Mouse (Mus musculus) heart, embryonic 11.5 days (tissue): ENCODE measurements around the gene Shroom3. TPM values are rescaled to one million over a fixed set of nuclear protein-coding genes. Genes with fewer than 3 reads are reported as not detected.

Experiments
- ATAC-seq: fragments of 200-750 bp; cut with Nextera tagmentation; replicated peaks from 2 replicates; pipeline ENCODE4 v1.8.0; 2017; ENCODE audit warnings: moderate library complexity; ENCODE audit not compliant: insufficient number of reproducible peaks, low FRiP score, low TSS enrichment
- H3K27ac ChIP-seq: fragments of 300-500 bp; sonication (generic); 2 replicates; pipeline ENCODE4 v1.5.1; 2014; ENCODE audit warnings: mild to moderate bottlenecking, low read depth, low read length
- H3K27me3 ChIP-seq: fragments of 300-500 bp; sonication (generic); 2 replicates; pipeline ENCODE4 v1.6.1; 2014; ENCODE audit warnings: mild to moderate bottlenecking, low read length, mixed read lengths; ENCODE audit not compliant: control insufficient read depth, insufficient read depth
- H3K36me3 ChIP-seq: fragments of 300-500 bp; sonication (generic); 2 replicates; pipeline ENCODE4 v1.6.1; 2014; ENCODE audit warnings: mild to moderate bottlenecking, low read length, moderate library complexity, mixed read lengths; ENCODE audit not compliant: control insufficient read depth, insufficient read depth
- H3K4me1 ChIP-seq: fragments of 300-500 bp; sonication (generic); 2 replicates; pipeline ENCODE4 v1.6.1; 2014; ENCODE audit warnings: low read length; ENCODE audit not compliant: control insufficient read depth, insufficient read depth
- H3K4me2 ChIP-seq: fragments of 300-500 bp; sonication (generic); 2 replicates; pipeline ENCODE4 v1.6.1; 2014; ENCODE audit warnings: mild to moderate bottlenecking, moderate library complexity
- H3K4me3 ChIP-seq: fragments of 300-500 bp; sonication (generic); 2 replicates; pipeline ENCODE4 v1.5.1; 2014; ENCODE audit warnings: low read depth, low read length
- H3K9ac ChIP-seq: fragments of 300-500 bp; sonication (generic); 2 replicates; pipeline ENCODE4 v1.6.1; 2014; ENCODE audit warnings: mild to moderate bottlenecking, low read depth, low read length, moderate library complexity
- H3K9me3 ChIP-seq: fragments of 300-500 bp; sonication (generic); replicated peaks from 2 replicates; pipeline ENCODE4 v1.6.1; 2016; ENCODE audit warnings: low read length; ENCODE audit not compliant: control insufficient read depth
- WGBS: fragments of 180-500 bp; shearing (Covaris S2); extraction: QIAGEN DNeasy Blood & Tissue Kit; methylation state at CpG from one replicate; pipeline ENCODE4 v1.1.7; 2014; ENCODE audit not compliant: insufficient replicate concordance; 5-methylcytosine and 5-hydroxymethylcytosine counted together
- polyA plus RNA-seq: library from polyadenylated mRNA; unstranded; fragments of >200 nt; fragmentation: Nextera tagmentation; extraction: Ambion mirVana; gene quantifications from 2 replicates; pipeline ENCODE4 v1.2.1, GENCODE M21; 2014

Gene Shroom3
- polyA plus RNA-seq, 1 experiment from 2014 or later, result 14.9 TPM

DNA sequence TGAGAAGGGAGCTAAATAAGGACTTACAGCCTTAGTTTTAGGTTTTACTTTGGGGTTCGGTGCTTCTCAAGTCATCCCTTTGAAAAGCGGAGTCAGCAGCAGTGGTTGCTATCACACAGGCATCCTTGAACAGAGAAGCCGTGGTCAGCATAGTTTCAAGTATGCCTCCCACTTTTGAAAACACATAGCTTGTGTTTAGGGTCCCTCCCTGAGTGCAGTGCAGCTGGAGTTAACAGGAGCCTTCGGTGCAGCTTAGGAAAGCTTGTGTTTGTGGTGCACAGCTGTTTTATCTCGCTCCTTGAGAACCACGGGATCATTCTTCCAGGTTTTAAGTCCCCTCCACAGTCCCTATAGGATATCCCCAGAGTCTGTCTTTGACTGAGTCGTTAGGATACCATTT is 151.3 kb downstream of the Shroom3 start:
- H3K4me2 ChIP-seq, result no peak overlapping the region
- H3K36me3 ChIP-seq, result no peaks in the 10 kb centered on the region
- no peak overlapping the region for H3K27ac ChIP-seq
- no peak overlapping the region for H3K4me3 ChIP-seq
- ATAC-seq, result no peak
- H3K4me1 ChIP-seq, result peaks cover 6% of the 10 kb centered on the region
- H3K9me3 ChIP-seq, result no peaks in the 10 kb centered on the region
- WGBS, result 48% methylated on average over 7 of the region's 7 CpGs
- no peaks in the 10 kb centered on the region for H3K27me3 ChIP-seq
- H3K9ac ChIP-seq, result no peak overlapping the region

DNA sequence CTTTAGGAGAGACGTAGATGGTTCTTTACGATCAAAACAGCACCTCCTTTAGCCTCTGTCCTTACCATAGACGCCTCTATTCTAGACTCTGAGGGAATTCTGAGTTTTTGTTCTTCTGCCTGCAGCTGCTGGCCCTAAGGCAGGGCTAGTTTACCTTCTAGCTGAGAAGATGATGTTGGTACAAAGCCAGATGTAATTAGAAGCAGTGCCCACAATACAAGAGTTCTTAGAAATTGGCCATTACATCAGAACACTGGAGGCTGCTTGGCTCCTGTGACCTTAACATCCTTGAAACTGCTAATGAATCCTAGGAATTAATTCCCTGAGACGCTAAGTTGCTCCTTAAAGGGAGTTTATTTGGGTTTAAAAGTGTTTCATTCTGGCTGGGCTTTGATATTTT is 154.1 kb downstream of the Shroom3 start:
- no peaks in the 10 kb centered on the region for H3K36me3 ChIP-seq
- H3K4me2 ChIP-seq, result no peak overlapping the region
- ATAC-seq, result no peak
- H3K9ac ChIP-seq, result no peak overlapping the region
- no peak overlapping the region for H3K27ac ChIP-seq
- H3K4me3 ChIP-seq, result no peak overlapping the region
- H3K9me3 ChIP-seq, result no peaks in the 10 kb centered on the region
- 86% methylated on average over 4 of the region's 4 CpGs for WGBS
- peaks cover 6% of the 10 kb centered on the region for H3K4me1 ChIP-seq
- H3K27me3 ChIP-seq, result no peaks in the 10 kb centered on the region

DNA sequence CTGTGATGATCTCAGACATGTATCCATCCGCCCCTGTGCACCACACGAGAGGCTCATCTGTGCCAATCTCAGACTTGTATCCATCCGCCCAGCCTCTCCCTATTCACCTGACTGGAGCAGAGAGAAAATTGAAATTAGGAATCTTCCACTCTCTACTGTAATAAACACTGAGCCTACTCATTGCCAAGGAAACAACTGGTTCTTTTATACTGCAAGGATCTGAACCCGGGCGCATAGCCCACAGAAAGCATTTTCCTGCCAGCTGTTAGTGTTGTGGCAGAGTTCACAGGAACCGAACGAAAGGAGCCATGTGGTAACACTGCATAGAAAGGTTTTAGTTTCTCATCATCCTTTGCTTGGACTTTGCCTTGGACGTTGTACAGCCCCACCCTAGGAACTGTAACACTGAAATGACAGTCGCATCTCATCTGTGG is 155.1 kb downstream of the Shroom3 start:
- H3K27ac ChIP-seq, result no peak overlapping the region
- WGBS, result 85% methylated on average over 9 of the region's 9 CpGs
- ATAC-seq, result no peak
- H3K36me3 ChIP-seq, result no peaks in the 10 kb centered on the region
- H3K9ac ChIP-seq, result no peak overlapping the region
- H3K4me2 ChIP-seq, result no peak overlapping the region
- H3K27me3 ChIP-seq, result no peaks in the 10 kb centered on the region
- no peaks in the 10 kb centered on the region for H3K9me3 ChIP-seq
- peaks cover 6% of the 10 kb centered on the region for H3K4me1 ChIP-seq
- no peak overlapping the region for H3K4me3 ChIP-seq

DNA sequence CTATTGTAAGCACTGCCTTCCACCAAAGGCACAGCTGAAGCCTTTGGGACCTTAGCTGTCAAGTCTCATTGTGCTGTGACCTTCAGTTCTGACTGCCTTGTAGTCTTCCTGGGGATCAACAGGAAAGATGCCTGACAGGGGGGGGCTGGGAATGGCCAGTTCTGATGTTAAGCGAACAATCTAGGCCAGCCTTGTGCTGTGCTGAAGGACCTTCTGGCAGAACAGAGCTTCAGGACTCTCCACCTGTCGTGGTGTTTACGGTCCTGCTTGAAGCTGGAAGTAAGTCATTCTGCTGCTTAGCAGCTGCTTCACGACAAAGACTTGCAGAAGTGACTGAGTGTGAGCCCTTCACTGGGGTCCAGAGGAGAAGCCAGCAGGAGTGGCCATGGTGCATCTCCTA is 156.1 kb downstream of the Shroom3 start:
- no peak overlapping the region for H3K4me2 ChIP-seq
- H3K27ac ChIP-seq, result no peak overlapping the region
- ATAC-seq, result no peak

DNA sequence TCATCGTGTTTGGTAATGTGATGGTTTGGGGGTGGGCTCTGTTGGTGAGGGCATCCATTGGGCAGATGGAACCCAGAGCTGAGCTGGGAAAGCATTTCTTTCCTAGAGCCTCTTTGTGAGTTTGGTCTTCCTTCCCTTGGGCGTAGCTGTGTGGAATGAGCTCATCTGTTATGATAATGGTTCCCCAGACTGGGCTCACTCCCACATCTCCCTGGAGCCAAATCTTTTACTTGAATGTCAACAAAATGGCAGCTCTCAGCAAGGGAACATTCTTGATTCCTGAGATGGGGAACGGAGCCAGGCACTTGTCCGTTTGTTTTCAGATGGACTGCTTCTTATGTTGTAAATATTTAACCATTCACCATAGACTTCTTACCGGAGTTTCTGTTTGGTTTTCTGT is 158.2 kb downstream of the Shroom3 start:
- H3K4me1 ChIP-seq, result peaks cover 10% of the 10 kb centered on the region
- no peaks in the 10 kb centered on the region for H3K9me3 ChIP-seq
- no peak overlapping the region for H3K4me2 ChIP-seq
- H3K27me3 ChIP-seq, result no peaks in the 10 kb centered on the region
- 56% methylated on average over 5 of the region's 5 CpGs for WGBS
- ATAC-seq, result no peak
- no peak overlapping the region for H3K9ac ChIP-seq
- H3K4me3 ChIP-seq, result no peak overlapping the region
- H3K27ac ChIP-seq, result no peak overlapping the region
- H3K36me3 ChIP-seq, result no peaks in the 10 kb centered on the region

More for the DNA sequence above, 156.1 kb downstream of the Shroom3 start:
- Histone ChIP-seq H3K4me3 (no peak overlapping the region), H3K36me3 (no peaks in the 10 kb centered on the region), H3K9ac (no peak overlapping the region), H3K4me1 (peaks cover 10% of the 10 kb centered on the region), H3K27me3 (no peaks in the 10 kb centered on the region), H3K9me3 (no peaks in the 10 kb centered on the region)
- WGBS, result 75% methylated on average over 4 of the region's 4 CpGs

DNA sequence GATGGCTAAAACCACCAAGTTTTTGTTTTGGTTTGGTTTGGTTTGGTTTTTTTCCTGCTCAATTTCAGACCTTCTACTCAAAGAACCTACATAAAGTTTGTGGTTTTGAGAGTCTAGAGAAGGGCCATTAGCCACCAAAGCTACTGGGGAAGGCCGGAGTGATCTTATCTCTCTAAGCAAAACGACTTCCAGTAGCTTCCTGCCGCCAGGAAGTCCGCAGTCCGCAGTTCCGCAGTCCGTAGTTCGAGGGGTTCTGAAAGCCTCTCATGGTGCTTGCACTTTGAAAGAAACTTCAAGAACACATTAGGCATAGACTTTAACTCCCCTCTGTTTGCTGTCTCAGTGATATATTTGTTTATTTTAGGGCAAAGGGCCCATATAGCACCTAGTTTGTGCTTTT is 159.2 kb downstream of the Shroom3 start:
- Histone ChIP-seq H3K9ac (no peak overlapping the region), H3K36me3 (no peaks in the 10 kb centered on the region), H3K4me2 (no peak overlapping the region), H3K9me3 (no peaks in the 10 kb centered on the region), H3K4me3 (no peak overlapping the region), H3K4me1 (peaks cover 10% of the 10 kb centered on the region), H3K27ac (no peak overlapping the region), H3K27me3 (no peaks in the 10 kb centered on the region)
- WGBS, result 15% methylated on average over 8 of the region's 8 CpGs
- ATAC-seq, result no peak

DNA sequence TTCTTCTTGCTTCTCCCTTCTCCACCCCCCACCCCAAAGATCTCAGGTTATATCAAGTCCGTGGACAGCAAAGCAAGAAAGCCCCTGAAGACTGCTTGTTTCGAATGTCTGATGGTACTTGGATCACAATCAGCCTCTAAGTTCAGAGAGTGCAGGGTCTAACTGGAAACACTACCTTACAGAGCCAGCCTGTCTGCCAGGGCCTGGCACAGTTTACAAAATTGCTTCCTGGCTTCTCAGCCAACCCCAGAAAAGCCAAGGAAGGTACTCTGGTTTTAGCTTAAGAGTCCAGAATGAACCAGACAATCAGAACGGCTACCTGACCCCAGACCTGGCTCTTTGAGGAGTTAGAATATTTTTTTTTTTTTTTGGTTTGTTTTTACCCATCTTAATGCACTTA is 159.6 kb downstream of the Shroom3 start:
- Histone ChIP-seq H3K9me3 (no peaks in the 10 kb centered on the region), H3K9ac (no peak overlapping the region), H3K4me2 (no peak overlapping the region), H3K27ac (no peak overlapping the region), H3K4me3 (no peak overlapping the region), H3K27me3 (no peaks in the 10 kb centered on the region), H3K4me1 (peaks cover 10% of the 10 kb centered on the region), H3K36me3 (no peaks in the 10 kb centered on the region)
- ATAC-seq, result no peak
- 58% methylated on average over 3 of the region's 3 CpGs for WGBS

DNA sequence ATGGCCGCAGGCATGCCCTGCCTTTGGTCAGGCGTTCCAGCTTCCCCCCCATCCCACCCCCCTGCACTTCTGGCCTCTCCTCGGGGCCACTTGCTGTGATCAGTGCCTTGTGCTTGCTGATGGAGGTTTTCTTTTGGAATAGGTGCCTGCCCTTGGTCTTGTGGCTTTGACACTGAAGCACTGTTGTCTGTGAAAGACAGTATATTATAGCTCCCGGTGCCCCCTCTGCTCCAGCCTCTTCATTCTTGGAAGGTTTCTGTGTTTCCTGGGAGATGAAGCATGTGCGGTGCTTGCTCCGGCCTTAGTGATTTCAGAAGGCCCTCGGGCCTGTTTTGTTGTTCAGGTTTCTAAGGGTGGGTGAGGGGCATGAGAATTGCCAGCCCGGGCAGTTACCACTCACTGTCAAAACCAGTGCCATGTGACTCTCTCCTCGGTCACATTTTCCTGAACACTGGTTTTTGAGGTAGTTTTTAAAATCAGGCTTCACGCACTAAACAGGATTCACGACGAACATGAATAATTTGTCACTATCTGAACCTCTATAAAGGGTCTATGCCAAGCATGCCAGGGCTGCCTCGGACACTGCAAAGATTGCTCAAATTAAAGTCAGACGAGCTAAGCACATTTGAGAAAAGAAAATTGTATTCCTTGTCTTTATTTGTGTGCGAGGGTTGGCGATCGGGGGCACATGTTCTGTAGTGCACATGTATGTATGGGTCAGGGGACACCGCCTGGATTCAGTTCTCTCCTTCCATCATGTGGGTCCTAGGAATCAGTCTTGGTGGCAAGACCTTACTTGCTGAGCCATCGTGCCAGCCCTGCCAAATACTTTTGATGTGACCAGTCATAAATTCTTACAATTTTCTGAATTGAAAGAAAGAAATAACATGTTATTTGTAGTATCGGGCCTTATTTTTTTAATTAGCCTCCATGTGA is 160.9 kb downstream of the Shroom3 start:
- Histone ChIP-seq H3K27ac (no peak overlapping the region), H3K4me3 (no peak overlapping the region), H3K4me2 (no peak overlapping the region), H3K36me3 (no peaks in the 10 kb centered on the region), H3K27me3 (no peaks in the 10 kb centered on the region), H3K9ac (no peak overlapping the region), H3K4me1 (peaks cover 8% of the 10 kb centered on the region), H3K9me3 (no peaks in the 10 kb centered on the region)
- WGBS, result 74% methylated on average over 20 of the region's 20 CpGs
- no peak for ATAC-seq

DNA sequence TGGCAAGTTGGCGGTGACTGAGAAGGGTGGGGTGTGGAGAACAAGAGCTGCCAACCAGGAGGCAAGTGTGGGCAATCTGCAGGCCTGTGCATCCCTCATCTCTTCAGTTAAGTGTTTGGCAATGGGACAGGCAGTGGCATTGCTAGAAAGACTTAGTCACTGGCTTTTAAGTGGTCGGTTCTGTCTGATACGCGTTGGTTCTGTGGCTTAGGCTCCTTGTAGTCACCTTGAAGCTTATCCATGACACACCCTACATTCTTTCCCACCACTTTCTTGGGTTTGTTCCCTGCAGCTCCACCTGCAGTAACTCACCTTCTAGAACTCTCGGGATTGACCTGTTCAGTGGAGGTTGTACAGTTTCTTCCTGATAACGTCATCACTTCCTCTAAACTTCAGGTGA is 166.5 kb downstream of the Shroom3 start:
- no peaks in the 10 kb centered on the region for H3K27me3 ChIP-seq
- H3K9ac ChIP-seq, result no peak overlapping the region
- no peaks in the 10 kb centered on the region for H3K36me3 ChIP-seq
- H3K4me2 ChIP-seq, result no peak overlapping the region
- no peak overlapping the region for H3K4me3 ChIP-seq
- no peaks in the 10 kb centered on the region for H3K9me3 ChIP-seq
- no peaks in the 10 kb centered on the region for H3K4me1 ChIP-seq
- ATAC-seq, result no peak
- H3K27ac ChIP-seq, result no peak overlapping the region
- WGBS, result 85% methylated on average over 6 of the region's 6 CpGs
